Mouse (Mus musculus) kidney, postnatal 25 days (tissue): Measurements from ENCODE around the gene Pcdh19.

Experiments
- DNase-seq, 2 experiments: peaks; one replicate each; pipeline ENCODE4 v3.0.0; 2021; ENCODE audit warnings: mixed read lengths in 2 of 2

Pcdh19 gene

DNA sequence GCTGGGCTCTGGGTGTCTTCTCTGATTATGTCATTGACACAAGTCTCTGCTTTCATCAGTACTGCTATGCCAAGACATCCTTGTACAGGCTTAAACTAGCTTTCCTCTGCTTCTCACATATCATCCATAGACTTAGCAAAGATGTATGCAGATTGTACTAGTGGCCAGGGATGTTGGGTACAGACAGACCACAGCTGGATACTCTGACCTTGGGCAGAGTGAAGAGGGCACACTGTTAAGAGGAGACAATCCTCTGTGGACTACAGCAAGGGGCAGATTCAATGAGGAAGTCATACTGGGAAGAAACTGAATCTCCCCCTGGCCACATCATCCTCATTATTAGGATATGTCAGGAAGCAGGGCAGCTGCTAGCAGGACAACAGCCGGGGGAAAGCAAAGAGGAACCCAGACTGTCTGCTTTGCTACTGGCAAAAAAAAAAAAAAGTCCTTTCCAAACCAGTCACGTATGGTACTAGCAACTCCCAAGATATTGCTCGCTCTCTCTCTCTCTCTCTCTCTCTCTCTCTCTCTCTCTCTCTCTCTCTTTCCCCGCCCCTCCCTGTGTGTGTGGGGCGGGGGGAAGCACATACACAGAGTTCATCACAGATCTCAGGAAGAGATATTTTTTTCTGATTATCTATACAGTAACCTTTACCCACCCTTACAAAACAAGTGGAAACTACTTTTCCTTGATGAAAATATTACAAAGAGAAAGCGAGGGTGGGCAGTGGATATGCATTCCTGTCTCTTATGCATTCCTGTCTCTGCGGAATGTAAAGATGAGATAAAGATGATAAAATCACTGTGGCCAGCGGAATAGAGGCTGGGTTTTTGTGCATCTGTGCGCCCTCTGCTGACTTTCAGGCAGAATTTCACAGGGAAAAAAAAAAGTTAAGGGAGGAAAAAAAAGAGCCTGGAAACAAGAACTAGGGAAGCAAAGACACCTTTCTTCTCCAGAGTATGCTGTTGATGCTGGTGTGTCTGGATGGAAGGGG is 31.2 kb downstream of the Pcdh19 start:
- DNase-seq: no peak

- peak in 1 of 2 experiments; percentile 3 for DNase-seq
Observed at GRCm38 (mm10) chrX:133655876-133656538, 32.8 kb downstream of the Pcdh19 start.

- no peak for DNase-seq
Observed at GRCm38 (mm10) chrX:133655196-133655595, 33.6 kb downstream of the Pcdh19 start.

GRCm38 (mm10) chrX:133653071-133653470 is 35.7 kb downstream of the Pcdh19 start:
- DNase-seq: no peak

DNA sequence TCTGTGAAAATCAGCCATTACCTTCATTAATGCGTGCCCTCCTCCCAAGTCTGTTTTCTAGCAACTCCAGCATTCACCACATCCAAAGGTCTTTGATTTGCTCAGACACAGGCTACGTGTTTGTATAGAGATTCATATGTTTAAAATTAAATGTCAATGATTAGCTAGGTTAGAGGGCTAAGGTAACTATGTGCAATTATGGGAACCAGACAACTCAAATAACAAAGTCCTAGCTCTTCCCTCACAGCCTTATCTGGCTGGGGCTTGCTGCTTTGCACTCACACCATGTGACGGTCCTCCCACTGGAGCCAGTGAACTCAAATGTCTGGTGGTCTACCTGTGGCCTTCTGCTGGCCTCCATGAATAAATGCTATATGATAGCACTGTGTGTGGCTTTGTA is 38.4 kb downstream of the Pcdh19 start:
- no peak for DNase-seq

- DNase-seq: no peak
Observed at GRCm38 (mm10) chrX:133647809-133648208, 41.0 kb downstream of the Pcdh19 start.

DNA sequence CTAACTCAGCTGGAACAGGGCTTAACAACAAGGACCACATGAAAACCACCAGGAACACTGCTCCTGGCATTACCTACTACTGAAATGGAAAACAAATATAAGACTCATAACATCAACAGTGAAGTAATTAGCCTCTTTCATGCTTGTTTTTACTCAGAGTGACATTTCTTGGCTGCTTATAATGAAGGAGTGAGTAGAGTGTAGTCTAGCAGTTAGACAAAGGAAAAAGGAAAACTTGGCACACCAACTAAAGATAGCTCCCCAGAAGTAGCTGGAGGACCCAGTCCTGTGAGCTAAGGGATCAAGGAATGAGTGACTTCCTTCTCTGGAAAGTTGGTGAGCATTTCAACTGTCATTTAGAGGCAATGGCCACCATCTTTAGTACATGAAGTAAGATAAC is 49.3 kb downstream of the Pcdh19 start:
- DNase-seq: no peak

DNA sequence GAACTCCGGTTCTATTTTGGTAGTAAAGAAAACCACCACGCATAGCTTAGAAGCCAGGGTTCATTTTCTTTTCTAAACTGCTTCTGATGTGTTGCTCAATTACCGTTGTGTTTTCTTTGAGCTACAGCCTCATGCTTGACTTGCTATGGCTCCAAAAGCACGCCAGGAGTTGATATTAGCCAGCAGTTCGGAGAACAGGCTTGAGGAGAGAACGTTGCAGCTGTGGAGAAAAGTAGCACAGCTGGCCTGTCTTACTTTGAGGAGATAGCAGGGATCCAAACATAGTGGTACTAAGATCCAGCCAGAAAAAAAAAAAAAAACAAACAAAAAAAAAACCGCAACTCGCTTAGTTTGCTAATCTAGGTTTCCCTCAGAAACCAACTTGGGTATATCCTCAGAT is 59.2 kb downstream of the Pcdh19 start:
- DNase-seq: no peak

- no peak for DNase-seq
Observed at GRCm38 (mm10) chrX:133618222-133618621, 70.6 kb downstream of the Pcdh19 start.

DNA sequence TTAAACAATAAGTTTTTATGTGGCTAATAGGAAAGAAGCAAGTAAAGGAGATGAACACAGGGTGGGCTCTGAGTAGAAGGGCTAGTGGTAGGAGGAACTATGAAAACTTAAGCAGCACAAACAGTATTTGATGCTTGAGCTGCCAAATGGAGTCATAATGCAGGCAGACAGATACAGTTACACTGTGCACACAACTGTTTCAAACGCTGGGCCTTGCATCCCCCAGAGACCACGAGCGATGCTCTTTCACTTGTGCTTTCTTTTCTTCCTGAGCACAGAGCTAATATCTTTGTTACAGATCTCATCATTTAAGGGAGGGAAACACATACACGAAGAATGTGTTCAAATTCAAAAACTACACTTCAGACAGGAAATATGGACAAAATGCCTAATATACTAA is 83.0 kb downstream of the Pcdh19 start:
- DNase-seq: no peak

- peak; percentile 4 to 34 for DNase-seq
Observed at GRCm38 (mm10) chrX:133604272-133604671, 84.5 kb downstream of the Pcdh19 start.

DNA sequence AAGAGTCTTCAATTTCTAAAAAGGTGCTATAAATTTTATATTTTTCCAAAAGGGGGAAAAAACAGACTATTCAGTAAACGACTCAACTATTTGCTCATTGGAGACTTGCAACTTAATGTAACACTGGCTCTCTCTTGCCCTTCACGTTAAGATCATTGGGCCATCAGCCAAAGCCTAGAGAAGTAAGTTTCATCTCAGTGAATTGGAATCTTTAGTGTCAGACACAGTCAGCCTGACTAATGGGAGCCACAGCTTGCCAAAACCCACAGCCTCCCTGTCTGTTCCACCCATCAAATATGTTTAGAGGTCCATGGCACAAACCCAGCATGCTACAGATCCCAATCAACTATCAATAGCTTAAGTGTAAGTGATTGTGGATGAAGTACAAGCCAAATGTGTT is 86.7 kb downstream of the Pcdh19 start:
- no peak for DNase-seq

DNA sequence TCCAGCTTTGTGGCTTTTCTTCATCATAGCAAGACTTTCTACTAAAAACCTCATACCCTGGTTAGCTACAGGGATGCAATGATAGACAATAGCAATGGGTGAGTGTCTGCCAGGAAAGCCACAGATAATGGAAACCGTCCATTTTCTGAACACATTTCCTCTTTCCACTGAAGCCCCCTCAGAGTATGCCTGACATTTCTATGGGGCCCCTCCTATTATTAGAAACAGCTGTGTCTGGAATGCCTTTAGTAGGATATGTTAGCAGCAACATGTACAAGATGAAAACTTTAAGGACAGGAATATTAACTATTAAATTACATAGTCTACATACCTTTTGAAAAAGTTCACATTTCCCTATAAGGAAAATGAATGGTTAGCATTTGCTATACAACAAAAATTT is 87.1 kb downstream of the Pcdh19 start:
- no peak for DNase-seq

GRCm38 (mm10) chrX:133601195-133601594 is 87.6 kb downstream of the Pcdh19 start:
- DNase-seq: no peak

GRCm38 (mm10) chrX:133575601-133576382 is 113.0 kb downstream of the Pcdh19 start:
- DNase-seq: no peak

DNA sequence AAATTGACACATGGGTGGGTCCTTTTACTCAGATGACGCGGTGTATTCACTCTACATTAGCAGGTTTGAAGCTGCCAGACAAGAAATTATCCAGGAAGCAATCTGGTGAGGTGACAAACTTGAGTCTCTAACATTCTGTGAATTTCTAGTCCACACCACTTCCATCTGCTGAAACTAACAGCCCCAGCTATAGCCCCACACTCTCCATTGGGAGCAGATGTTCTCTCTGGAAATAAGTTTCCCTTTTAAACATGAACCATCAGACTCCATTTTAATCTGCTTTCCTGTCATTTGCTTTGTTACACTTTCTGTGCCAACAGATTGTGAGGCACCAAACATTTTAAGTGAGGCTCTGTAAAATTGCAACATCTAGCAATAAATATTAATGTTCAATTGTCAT is 123.4 kb downstream of the Pcdh19 start:
- no peak for DNase-seq
